Mouse (Mus musculus) T-helper 17 cell (primary cell): ENCODE measurements around the gene Carmil1.

ENCODE experiments used
- in situ Hi-C, 2 experiments: fragments of 300-600 bp; cut with MboI, MseI; formaldehyde crosslinking; loops; 1 replicate in 1 of 2; 2 replicates in 1 of 2; pipeline ENCODE4 v1.15.1; 2025; ENCODE audit warnings: high pct_unique_total_duplicates in 2 of 2

Carmil1 gene

GRCm38 (mm10) chr13:24211229-24211628, 69.4 kb downstream of the Carmil1 start:
- in situ Hi-C loops = no loop called here

DNA sequence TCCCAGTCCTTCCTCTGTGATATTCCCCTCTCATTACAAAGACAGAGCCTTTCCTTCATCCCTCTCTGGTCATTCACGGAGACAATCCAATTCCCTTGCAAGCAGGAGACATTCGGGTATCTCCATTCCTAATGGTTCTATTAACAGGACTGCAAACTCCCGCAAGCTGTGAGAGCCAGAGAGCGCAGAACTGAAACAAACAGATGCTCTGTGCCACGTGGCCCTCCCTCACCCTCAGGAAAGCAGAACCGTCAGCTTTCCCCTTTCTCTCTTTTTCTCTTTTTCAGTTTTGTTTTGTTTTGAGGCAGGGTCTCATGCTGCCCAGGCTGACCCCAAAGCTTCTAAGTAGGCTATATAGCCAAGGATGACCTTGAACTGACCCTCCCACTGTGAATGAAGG, 74.5 kb downstream of the Carmil1 start:
- in situ Hi-C loops = loop anchor here in 1 of 2 experiments (10.0 kb wide), 1 partner anchor 1541 kb away; no protein-coding TSS in a partner anchor

DNA sequence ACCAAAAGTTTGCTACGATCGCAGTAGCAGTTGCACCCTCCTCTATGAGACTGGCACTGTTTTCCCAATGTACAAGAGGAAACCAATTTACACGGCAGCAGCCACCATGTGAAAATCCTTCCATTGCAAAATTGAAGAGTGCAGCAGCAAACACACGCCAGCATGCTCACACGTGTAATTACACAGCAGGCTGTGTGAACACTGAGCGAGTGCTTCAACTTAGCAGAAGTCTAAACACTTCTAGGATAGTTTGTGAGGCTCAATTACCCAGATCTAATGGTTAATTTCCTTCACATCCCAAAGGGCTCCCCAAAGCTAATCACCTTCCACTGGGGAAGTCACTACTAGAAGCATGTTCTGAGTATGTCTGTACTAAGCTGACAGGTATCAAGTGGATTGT, 78.3 kb downstream of the Carmil1 start:
- in situ Hi-C loops = loop anchor here in 1 of 2 experiments (10.0 kb wide), 1 partner anchor 1538 kb away; no protein-coding TSS in a partner anchor

- in situ Hi-C loops = loop anchor here in 1 of 2 experiments (10.0 kb wide), 1 partner anchor 1535 kb away; no protein-coding TSS in a partner anchor
Measured at GRCm38 (mm10) chr13:24199861-24200543, 80.6 kb downstream of the Carmil1 start.

GRCm38 (mm10) chr13:24198396-24198924, 82.1 kb downstream of the Carmil1 start:
- in situ Hi-C loops = no loop called here

DNA sequence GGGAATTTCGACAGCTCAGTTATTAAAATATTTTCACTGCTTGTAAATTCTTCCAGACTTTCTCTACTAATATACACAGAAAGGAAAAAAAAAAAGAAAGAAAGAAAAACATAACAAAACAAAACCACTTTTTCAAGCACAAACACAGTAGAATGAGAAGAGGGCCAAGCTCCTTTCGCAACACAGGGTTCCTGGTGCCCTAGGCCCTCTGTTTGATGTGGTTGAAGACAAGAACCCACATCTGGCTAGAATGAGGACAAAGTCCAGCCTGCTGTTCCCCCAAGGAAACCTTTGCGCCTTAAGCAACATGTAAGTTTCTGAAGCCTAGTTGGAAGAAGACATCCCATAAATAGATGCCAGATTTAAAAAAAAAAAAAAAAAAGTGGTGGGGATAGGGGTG, 85.2 kb downstream of the Carmil1 start:
- in situ Hi-C loops = no loop called here

GRCm38 (mm10) chr13:24194018-24194417, 86.6 kb downstream of the Carmil1 start:
- in situ Hi-C loops = no loop called here

DNA sequence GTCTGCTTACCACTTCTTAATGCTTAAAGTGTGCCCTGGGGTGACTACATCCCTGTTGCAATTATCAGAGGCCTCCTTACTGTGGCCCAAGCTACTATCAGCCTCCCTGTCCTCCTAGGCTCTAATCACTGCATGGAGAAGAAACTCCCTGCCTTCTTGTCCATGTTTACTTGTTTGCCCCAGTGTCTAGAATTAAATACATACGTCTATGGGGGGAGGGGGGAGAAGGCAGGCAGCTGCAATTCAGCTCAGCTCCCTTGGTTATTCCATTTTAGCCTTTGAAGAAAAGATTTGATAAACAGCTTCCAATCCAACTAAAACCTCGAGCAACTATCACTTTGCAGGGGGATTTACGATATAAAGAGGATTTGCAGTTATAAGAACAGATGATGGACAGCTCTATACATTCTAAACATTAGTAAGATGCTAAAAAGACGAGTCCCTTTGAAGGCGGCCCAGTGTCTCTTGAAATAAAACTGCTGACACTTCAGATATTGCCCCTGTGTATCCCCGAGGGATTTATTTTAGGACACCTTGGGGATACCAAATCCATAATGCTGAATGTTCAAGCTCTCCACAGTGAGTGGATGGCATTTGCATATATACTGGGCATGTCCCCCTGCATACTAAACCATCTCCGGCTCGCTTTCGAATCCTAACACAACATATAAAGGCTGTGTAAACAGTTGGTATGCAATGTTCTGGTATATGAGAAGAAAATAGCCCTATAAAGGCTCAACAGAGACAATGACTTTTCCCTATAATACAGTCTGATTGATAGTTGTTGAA, 89.5 kb downstream of the Carmil1 start:
- in situ Hi-C loops = no loop called here

GRCm38 (mm10) chr13:24187026-24187425, 93.6 kb downstream of the Carmil1 start:
- in situ Hi-C loops = no loop called here

- in situ Hi-C loops = no loop called here
Measured at GRCm38 (mm10) chr13:24185641-24186040, 95.0 kb downstream of the Carmil1 start.

GRCm38 (mm10) chr13:24182878-24183277, 97.7 kb downstream of the Carmil1 start:
- in situ Hi-C loops = no loop called here

GRCm38 (mm10) chr13:24179538-24179937, 101.1 kb downstream of the Carmil1 start:
- in situ Hi-C loops = no loop called here

DNA sequence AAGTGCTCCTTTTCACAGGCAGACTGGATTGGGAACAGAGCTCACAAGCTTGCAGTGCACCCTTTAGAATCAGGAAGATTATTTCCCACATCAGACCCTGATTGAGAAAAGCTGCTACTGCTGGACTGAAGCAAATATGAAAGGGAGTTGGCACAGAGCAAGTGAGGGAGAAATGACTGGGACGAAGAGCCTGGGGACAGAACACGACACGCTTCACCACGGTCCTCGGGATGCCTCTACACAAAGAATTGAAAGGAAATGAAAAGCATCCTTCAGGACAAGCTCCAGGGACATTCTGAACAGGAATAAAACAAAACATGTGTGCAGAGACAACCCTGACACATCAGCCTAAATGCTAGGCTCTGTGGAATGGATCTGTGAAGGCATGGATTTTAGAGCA, 103.0 kb downstream of the Carmil1 start:
- in situ Hi-C loops = no loop called here

DNA sequence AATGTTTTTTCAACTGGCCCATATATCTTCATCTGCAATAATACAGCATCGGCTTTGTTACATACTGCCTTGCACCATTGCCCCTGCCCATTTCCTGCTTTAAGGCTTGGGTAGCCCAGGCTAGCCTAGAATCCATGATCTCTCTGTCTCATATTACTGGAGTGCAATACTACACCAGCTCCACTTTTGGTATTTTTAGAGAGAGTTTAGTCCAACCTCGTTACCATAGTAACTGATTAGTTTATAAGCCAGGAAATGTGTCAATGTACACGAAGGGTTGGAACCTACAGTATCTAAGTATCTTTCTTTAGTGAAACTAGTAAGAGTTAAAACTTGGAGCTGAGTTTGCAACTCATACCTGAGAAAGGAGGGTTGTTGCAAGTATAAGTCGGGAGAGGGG, 103.8 kb downstream of the Carmil1 start:
- in situ Hi-C loops = no loop called here

GRCm38 (mm10) chr13:24169658-24170057, 110.9 kb downstream of the Carmil1 start:
- in situ Hi-C loops = no loop called here

GRCm38 (mm10) chr13:24163368-24163767, 117.2 kb downstream of the Carmil1 start:
- in situ Hi-C loops = no loop called here

GRCm38 (mm10) chr13:24161105-24161504, 119.5 kb downstream of the Carmil1 start:
- in situ Hi-C loops = no loop called here

DNA sequence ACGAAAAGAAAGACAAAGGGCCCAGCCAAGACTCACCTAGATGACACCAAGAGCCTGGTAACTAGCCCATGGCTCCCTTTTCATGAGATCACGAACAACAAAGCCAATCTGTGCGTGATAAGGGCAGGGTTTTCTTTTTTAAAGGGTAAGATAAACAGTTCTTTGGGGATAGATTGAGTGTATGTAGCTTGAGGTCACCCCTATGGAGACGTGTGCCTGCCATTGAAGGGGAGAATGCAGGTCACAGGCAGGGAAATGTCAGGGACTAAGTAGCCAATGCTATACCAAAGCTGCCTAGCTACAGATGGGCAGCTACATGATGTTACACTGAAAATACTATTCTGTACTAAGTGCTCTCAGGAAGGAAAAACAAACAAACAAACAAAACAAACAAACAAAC, 120.6 kb downstream of the Carmil1 start:
- in situ Hi-C loops = no loop called here

GRCm38 (mm10) chr13:24159190-24159965, 121.2 kb downstream of the Carmil1 start:
- in situ Hi-C loops = no loop called here

DNA sequence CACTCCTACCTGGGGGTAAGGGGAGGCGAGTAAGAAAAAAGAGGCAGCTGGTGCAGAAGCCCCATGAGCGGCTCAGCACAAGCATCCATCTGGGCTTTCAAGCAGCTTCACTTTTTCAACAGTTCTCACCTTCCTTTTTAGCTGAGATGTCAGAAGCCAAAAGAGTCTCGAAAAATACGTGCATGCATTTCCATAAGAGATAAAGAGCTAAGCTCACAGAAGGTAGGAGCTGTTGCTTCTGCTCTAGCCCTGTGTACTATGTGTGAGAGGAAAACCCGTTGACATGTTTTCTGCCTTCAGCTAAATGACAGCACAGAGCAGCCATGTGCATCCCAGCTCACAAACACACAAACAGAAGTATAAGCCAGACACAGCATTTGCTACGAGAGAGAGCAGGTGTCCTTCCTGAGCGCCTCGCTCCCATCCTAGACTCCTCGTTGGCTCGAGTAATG, 123.0 kb downstream of the Carmil1 start:
- in situ Hi-C loops = no loop called here

DNA sequence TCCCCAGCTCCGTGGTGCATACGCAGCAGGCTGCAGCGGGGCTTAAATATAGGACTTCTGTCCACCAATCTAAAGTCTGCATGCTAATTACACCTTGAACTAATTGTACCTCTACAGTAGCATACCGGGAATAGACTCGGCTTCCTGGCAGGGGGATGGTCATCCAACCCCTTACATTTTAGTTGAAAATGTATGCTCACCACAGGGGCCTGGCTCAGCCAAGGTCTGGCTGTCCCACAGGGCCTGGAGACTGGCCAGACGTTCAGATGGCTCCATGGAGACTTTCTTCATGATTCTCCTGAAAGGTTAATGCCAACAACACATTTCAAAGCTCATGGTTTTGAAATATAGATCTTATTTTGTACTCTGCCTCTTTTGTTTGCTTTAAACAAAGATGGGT, 125.4 kb downstream of the Carmil1 start:
- in situ Hi-C loops = no loop called here
